Mouse (Mus musculus): ENCODE results near the gene Snrnp25.
A peak's percentile ranks its signal among the peaks of the same experiment; 100 is the strongest.

DNA sequence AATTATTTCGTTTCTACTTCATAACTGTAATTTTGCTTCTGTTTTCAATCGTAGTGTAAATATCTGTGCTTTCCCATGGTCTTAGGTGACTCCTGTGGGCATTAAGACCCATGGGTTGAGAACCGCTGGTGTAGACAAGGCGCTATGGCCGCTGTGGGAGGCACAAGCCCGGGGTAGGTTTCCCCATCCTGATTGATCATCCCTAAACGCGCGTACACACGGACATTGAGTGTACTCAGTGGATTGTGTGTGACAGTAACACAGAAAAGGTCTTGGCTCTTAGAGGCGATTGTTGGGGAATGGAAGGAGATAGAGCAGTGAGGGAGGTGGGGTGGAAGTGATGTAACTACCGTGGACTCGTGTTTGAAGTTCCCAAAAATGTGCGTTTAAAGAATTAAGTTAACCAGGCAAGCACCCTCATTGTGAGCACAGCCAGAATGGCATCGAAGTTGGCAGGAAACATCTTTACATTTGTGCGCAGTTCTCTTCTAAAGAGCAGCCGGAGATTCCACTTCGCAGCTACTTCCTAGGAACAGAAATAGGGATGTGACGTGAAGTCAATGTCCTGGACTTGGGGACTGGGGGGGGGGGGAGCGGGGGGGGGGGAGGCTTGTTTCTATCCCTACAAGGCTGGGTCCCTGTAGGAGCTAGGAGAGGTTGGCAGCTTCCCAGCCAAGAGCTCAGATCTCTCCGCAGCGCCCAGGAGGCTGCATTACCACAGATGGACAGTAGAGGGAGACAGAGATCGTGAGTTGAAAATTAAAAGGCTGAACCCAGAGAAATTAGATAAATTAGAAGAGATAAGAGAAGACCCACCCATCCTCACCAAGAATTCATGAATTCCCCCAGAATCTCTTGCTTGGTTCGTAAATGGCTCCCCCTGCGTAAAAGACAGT is 23.0 kb upstream of the Snrnp25 start:
- no peak for TF ChIP-seq POLR2A (IDR thresholded peaks at IDR 0.05; ENCODE audit: insufficient read depth, low read length)
- TF ChIP-seq CTCF (IDR thresholded peaks at IDR 0.05; ENCODE audit: low read depth, low read length) = peak; percentile 74
- TF ChIP-seq EP300 (IDR thresholded peaks at IDR 0.05; ENCODE audit: insufficient read depth, low read depth, low read length) = no peak

Measured in ES-Bruce4 (cell line).